Mouse (Mus musculus) adipose tissue, adult 10 weeks (tissue): Measurements from ENCODE around the gene Spic. TPM values are rescaled to one million over a fixed set of nuclear protein-coding genes. Genes with fewer than 3 reads are reported as not detected.

Source experiments
- polyA plus RNA-seq: library from polyadenylated mRNA; stranded (reverse); fragments of 350-450 nt; fragmentation: Illumina TruSeq; extraction: RNeasy Lipid Tissue Mini Kit (QIAGEN cat#74804); gene quantifications from one replicate; pipeline ENCODE4 v1.2.3, GENCODE M21; 2014; ENCODE audit warnings: low read depth, low replicate concordance

Gene Spic
- 1.3 TPM for polyA plus RNA-seq

GRCm38 (mm10) chr10:88684925-88685324 is at the start of gene Spic:
Spic (minus strand) TSS chr10:88685015.

DNA sequence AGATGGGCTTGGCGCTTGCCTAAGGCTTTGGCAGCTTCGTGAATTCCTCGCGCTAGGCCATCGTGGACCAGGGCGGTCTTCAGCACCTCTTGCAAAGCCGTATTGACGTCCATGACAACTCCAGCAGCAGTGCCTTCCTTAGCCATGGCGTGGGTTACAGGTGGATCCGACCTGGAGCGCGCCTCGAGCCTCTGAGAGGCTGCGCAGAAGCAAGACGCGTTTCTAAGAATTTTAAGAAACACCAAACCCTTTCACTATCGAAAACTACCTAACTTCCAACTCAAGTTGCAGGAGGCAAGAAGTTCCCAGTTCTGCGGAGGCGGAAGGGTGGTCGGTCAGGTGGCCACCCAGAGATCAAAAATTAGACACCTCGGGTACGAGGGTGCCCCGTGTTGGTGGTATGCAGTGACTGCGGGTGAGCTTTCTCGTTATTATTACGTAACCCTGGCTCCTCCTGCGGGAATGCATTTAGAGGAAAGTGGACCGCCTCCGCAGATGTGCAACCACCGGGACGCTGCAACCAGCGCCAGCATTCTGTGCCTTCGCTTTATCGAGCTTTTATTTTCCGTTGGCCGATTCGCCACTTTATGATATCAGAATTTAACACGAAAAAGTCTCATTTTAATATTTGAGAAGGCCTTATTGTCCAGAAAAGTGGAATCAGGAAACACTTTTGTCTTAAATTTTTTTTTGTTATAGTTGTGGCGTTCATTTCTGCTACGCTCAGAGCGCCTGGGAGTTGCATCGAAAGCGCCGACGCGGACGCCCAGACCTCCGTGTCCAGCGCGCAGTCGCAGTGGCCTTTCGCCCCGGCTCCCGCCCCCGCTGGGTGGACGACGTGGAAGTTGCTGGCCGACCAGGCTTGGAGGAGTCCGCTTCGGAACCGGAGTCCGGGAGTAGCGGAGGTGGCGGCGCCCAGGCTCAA is 46.0 kb upstream of the Spic start, which contains the start of gene Arl1:
Arl1 (plus strand) TSS at position 288 of the 925 bp plus-strand sequence.

Other genes starting within 250 kb of the Spic start
- gene Sycp3, start 225.4 kb downstream of the Spic start, polyA plus RNA-seq, result 5.2 TPM
- 339 TPM for gene Chpt1, start 180.9 kb downstream of the Spic start, polyA plus RNA-seq
- gene Mybpc1, start 79.9 kb downstream of the Spic start, polyA plus RNA-seq, result 2.3 TPM
- 124 TPM for gene Arl1, start 45.8 kb upstream of the Spic start, polyA plus RNA-seq
- 11.3 TPM for gene Utp20, start 141.8 kb upstream of the Spic start, polyA plus RNA-seq
- gene Slc5a8, start 201.0 kb upstream of the Spic start, polyA plus RNA-seq, result 0.14 TPM